Mouse (Mus musculus): Measurements from ENCODE around the gene Ncf4.
A peak's percentile ranks its signal among the peaks of the same experiment; 100 is the strongest.

The Ncf4 gene

GRCm38 (mm10) chr15:78244695-78245492, at the start of gene Ncf4:
Ncf4 (plus strand) TSS chr15:78244801.
- DNase-seq (ENCODE audit: low read depth, low spot score), result peak; percentile 48

DNA sequence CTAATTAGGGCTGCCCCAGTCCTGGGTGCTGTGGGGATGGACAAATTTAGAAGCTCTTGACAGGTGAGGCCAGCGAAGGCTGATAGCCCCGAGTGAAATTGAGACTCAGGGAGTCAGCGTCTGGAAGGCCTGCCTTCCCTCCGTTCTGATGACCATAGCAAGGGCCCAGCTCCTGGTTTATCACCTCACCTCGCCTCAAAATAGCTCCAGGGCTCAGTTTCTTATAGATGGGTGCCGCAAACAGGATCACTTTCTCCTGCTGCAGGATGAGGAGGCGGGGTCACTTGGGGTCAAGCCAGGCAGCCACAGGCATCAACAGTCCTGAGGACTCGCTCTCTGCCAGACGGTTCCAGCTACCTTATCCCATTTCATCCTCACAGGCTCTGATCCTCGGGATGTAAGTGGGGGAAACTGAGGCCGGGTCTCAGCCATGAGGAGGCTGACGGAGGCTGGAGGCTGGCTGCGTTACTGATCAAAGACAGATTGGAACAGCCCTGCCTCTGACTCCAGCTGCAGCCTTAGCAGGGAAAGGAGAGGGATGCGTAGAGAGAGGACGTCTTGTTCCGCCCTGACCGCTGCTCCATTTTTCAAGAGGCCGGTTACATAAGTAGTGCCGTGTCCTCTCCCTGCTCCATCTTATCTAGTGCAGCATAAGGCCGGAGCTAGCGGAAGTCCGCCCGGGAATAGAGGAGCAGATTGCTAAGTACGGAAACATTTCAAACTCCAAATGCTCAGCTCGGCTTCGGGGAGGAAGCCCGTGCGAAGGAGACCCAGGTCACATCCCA, 49.3 kb upstream of the Ncf4 start:
- peak; percentile 75 for DNase-seq (ENCODE audit: low read depth, low spot score)

DNA sequence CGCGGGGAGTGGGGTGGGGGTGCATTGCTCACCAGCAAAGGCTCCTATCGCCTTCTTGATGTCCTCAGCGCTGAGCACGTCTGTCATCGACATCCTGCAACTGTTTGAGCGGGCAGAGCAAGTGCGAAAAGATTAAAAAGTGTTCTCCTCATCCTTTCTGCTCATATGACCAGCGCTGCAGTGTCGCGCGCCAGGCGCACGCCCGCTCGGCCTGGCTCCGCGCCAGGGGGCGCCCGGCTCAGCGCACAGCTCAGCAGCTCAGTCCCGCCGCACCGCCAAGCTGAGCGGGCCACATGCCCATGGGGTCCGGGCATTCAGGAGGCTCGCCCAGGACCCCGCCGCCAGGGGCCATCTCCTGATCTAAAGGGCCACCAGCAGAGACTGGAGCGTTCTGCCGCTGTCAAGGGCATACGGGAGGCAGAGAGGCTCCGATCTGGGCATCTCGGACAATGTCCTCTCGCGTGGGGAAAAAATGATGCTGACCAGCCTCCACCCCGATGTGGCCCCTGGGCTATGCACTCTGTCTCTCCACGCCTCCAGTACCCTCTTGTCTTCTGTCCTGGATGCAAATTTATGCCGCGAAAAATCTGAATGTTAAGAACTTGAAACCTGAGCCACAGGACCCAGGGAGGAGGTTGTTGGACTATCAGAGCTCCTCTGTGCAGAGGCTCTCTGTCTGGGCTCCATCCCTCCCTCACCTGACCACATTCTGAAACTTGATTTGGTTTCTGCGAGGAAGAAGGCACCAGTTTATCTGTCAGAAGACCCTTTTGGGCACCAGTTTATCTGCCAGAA, 40.4 kb upstream of the Ncf4 start:
- peak; percentile 62 for DNase-seq (ENCODE audit: low read depth, low spot score)

- DNase-seq (ENCODE audit: low read depth, low spot score), result peak; percentile 52
These were observed 39.4 kb upstream of the Ncf4 start for GRCm38 (mm10) chr15:78205192-78205591.

- DNase-seq (ENCODE audit: low read depth, low spot score), result no peak
These were observed 38.3 kb upstream of the Ncf4 start, which contains the start of gene Pvalb for GRCm38 (mm10) chr15:78206312-78206711. Pvalb (minus strand) TSS chr15:78206400.

DNA sequence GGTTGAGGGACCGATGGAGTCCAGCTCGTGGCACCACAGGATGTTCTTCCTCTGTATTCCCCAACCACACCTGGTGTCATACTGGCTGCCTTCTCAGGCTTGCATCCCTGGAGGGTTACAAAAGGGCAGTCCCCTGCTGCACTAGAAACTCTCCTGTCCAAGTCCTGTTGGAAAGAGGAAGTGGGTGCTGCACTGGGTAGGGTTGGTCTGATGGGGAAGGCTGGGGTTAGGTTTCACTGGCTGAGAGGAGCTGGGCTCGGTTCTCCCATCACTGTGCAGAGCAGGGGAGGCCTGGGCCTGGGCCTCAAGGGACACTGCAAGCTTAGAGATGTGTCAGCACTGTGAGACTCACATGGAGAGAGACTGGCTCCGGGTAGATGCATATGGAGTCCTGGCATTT, 34.4 kb upstream of the Ncf4 start:
- no peak for DNase-seq (ENCODE audit: low read depth, low spot score)

GRCm38 (mm10) chr15:78211367-78211766, 33.2 kb upstream of the Ncf4 start:
- no peak for DNase-seq (ENCODE audit: low read depth, low spot score)

DNA sequence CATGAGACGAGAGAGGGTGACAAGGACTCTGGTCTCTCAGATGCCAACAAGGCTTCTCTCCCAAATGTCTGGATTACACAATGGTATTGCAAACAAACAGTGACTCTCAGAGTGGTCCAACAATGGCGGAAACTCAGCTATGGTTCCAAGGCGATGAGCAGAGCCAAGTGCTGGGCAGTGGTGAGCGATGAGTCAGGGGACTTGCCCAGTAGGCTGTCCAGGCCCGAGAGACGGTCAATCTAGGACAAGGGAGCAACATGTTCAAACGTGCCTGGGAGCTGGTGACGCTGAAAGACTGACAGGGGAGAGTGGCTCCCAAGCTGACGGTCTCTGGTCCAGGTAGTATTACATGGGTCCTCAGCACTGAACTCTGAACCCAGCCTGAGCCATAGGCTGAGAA, 29.3 kb upstream of the Ncf4 start:
- DNase-seq (ENCODE audit: low read depth, low spot score), result no peak

DNA sequence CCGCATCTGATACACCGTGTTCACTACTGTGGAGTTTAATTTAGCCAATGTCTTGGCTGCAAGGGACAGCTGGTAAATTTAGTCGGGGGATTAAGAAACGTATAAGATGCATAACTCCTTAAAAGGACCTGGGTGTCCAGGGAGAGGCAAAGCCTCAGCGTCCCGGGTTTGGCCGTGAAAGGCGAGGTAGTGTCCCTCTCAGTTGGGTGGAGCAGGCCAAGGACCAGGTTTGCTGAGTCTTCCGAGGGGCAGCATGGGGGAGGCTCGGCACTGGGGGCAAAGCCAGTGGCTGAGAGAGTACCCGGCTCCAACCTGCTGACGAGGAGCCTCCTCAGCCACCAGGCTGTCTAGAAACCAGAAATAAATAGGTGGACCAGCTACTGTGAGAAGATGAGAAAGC, 16.8 kb upstream of the Ncf4 start:
- DNase-seq (ENCODE audit: low read depth, low spot score), result no peak

GRCm38 (mm10) chr15:78231346-78232331, 13.0 kb upstream of the Ncf4 start:
- peak; percentile 41 for DNase-seq (ENCODE audit: low read depth, low spot score)

DNA sequence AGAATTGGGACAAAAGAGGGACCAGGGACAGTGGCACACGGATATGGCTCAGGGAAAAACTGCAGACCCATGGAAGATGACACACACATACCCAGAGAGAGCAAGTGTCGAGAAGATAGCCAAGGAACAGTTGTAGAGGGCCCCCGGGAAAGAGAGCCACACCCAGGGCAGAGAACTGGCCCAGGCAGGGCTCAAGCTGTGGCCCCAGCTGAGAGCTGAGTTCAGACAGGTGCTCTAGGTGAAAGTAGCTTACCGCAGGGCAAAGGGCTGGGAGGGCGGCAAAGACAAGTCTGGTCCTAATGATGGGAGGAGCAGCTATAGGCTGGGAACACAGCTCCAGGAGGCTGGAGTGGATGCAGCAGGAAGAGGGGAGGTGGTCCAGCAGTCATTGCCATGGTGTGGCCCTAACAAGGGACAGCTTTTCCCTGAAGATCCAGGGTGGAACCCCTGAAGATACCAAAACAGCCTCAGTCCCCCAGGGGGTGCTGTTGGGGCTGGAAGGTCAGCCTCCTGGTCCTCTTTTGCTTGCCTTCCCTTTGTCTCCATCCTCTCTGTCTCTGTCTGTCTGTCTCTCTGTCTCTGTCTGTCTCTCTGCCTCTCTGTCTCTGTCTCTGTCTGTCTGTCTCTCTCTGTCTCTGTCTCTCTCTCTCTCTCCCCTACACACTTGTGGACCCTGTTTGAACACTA, 9.6 kb upstream of the Ncf4 start:
- no peak for DNase-seq (ENCODE audit: low read depth, low spot score)

DNA sequence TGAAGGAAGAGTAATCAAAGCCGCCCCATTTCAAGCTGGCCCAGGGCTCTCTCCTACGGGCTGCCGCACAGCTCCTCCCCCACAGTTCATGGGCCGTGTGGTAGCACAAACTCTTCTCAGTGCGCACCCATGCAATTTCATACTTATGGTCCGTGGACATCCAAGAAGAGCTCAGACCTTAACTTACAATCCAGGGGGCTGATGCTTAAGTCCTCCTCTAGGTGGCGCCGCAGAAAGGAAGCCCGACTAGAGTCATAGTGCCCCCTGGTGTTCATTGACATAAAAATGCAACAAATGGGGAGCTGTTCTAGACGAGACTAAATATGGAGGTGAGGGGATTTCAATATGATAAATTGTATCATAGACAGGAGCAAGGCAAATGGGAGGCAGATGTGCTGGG, 5.1 kb upstream of the Ncf4 start:
- peak; percentile 88 for DNase-seq (ENCODE audit: low read depth, low spot score)

- DNase-seq (ENCODE audit: low read depth, low spot score), result no peak
These were observed 4.5 kb upstream of the Ncf4 start for GRCm38 (mm10) chr15:78239956-78240617.

DNA sequence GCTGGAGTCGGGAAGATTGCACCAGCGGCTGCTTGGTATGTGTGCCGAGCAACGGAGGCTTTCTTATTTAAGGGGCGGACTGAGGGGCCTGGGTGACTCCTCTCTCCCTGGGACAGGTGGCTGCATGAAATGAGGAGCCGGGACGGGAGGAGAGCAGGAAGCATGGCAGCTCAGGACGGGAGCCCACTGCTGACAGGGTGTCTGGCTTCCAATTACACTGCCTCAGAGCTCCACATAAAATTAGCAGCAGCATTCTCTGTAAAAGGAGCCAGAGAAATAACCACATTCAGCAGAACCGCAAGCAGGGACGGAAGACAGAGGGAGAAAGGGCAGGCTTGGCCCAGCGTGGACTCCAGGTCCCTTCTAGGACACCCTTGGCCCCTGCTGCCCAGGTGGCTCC, 3.3 kb upstream of the Ncf4 start:
- DNase-seq (ENCODE audit: low read depth, low spot score), result no peak

GRCm38 (mm10) chr15:78243061-78243460, 1.5 kb upstream of the Ncf4 start:
- no peak for DNase-seq (ENCODE audit: low read depth, low spot score)

- no peak for DNase-seq (ENCODE audit: low read depth, low spot score)
These were observed 827 bp upstream of the Ncf4 start for GRCm38 (mm10) chr15:78243774-78244173.

DNA sequence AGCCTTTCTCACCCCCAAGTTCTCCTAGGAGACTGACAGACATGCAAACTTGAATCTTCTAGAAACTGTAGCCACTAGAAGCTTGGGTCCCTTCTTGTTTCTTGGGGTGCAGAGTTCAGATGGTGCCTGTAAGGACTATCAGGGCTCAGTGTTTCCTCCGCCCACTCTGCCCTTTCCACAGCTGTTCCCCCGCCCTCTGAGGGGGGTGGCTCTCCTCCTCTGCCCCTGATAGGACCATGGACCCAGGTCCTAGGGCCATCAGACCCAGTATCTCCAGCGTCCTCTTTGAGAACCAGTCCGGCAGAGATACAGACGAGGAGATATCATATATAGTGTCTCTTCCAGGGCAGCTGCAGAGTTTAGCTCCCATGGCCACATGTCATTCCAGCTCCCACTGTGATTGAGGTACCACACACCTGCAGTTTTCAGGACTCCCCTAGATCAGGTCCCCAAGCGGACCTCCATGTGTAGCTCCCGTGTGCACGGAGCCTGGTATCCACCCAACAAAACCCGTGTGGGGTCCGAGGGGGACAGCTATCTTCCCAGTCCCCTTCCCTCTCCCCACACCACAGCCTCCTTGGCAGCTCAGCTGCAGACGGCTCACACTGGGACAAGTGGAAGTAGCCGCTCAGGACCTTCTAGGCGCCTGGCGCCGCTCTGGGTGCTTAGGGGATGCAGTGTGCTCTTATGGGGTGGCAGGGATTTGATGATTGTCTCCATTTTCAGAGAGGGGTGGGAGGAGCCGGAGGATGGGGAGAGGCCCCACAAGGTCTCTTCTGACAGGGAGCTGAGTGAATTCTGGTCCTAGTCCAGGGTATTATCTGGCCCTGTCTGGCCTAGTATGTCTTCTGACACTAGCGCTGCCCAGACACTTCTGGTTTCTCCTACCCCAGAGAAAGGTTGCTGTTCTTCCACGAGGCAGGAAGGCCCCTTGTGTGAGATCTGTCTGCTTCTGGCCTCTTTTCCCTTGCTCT, 1.8 kb downstream of the Ncf4 start:
- DNase-seq (ENCODE audit: low read depth, low spot score), result no peak

GRCm38 (mm10) chr15:78247659-78248058, 3.1 kb downstream of the Ncf4 start:
- DNase-seq (ENCODE audit: low read depth, low spot score), result no peak

DNA sequence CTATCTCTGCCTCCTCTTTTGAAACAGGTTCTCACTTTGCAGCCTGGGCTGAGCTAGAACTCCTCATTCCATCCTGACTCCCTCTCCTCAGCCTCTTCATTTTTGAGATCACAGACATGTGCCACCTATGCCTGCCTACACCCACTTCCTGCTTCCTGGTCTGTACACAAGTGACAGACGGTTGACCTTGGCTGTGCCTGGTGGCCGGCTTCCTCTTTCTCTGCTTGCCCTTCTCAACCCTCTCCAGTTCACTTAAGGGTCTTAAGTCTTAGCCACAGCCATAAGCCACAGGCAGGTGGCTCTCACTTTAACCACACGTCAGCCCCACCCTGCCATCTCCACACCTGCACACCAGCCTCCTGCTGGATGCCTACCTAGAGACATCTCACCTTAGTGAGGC, 3.8 kb downstream of the Ncf4 start:
- no peak for DNase-seq (ENCODE audit: low read depth, low spot score)
